Mouse (Mus musculus) liver, adult 2 months (tissue): ENCODE measurements around the gene Pcgf6.

Source experiments
- CTCF ChIP-seq: fragments of 200-500 bp; IDR thresholded peaks from 2 replicates; pipeline ENCODE4 v1.5.1; 2011; ENCODE audit warnings: low read depth, low read length, control low read depth
- POLR2A ChIP-seq: fragments of 200-500 bp; IDR thresholded peaks from 2 replicates; pipeline ENCODE4 v1.6.1; 2011; ENCODE audit warnings: low read length, control low read depth; ENCODE audit not compliant: insufficient read depth; ENCODE audit errors: extremely low read depth

GRCm38 (mm10) chr19:47015965-47016364, 34.7 kb downstream of the Pcgf6 start:
- TF ChIP-seq POLR2A (no peak), CTCF (no peak)
